Mouse (Mus musculus): Measurements from ENCODE around the gene Tmprss11c.
"Not testable (repeated sequence)": the region's sequence is repeated elsewhere in the genome, so short reads cannot be mapped to it uniquely, and the experiment has no call there.

Gene Tmprss11c

DNA sequence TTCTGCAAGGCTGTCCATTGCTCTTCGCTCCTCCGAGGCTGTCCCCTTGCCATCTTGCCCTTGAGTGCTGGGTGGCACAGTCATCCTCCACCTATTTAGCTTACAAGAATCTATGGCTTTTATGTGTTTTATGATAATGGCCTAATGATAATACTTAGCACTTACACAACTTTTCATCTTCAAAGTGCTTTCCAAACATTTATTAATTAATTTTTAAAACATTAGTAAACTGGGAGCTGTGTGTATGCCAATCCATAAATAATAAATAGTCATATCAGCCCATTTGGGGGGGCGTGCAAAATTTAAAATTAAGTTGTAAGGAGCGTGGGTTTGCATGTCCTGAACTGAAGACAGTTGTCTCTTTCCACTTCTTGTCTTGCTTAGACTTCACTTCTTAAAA, at the start of gene Tmprss11c:
TSS of gene Tmprss11c (minus strand) at position 101 of the 400 bp plus-strand sequence.
- no peak for DNase-seq (ENCODE audit: low spot score in 2 of 2)

GRCm38 (mm10) chr5:86318018-86318956, 29.2 kb upstream of the Tmprss11c start:
- not testable (repeated sequence) for DNase-seq (ENCODE audit: low spot score in 2 of 2)

- no peak for DNase-seq (ENCODE audit: low spot score in 2 of 2)
These were observed 17.0 kb upstream of the Tmprss11c start for GRCm38 (mm10) chr5:86306116-86306515.

DNA sequence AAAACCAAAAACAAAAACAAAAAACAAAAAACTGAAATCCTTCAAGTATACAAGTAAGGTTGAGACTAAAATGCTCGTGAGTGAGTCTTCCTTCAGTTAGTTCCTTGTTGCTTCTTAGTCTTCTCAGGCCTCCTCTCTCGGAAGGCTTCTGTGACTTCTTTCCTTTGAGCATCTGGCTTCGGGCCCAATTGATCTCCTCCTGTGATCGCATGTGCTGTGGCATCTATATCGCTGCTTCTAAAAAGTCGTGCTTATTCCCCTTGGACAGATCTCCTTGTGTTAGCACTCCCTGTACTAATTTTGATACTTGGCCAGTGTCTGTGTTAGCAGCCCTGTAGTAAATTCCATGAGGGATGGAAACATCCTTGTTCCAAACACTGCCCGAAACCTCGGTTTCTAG, 14.8 kb upstream of the Tmprss11c start:
- no peak for DNase-seq (ENCODE audit: low spot score in 2 of 2)

- peak in 1 of 2 experiments; percentile 26 for DNase-seq (ENCODE audit: low spot score in 2 of 2)
These were observed 42.5 kb downstream of the Tmprss11c start for GRCm38 (mm10) chr5:86246559-86246958.

- DNase-seq (ENCODE audit: low spot score in 2 of 2) = no peak
These were observed 44.2 kb downstream of the Tmprss11c start for GRCm38 (mm10) chr5:86244880-86245279.

DNA sequence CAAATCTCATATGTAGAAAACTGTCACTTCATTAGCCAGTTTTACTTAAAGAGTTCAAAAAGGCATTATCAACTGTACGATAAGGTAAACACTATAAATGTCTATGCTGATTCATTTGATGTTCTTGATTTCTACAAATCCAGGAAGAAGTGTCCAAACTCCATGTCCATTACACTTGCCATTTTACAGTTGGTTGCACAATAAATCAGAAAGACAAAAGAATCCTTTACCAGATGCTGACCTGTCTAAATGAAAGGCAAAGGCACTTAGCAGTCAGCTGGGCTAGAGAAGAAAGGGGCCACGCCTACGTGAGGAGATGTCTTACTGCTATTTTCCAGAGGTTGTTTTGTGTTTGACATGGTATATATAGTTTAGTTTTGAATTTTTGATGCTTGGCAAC, 44.8 kb downstream of the Tmprss11c start:
- no peak for DNase-seq (ENCODE audit: low spot score in 2 of 2)

GRCm38 (mm10) chr5:86227156-86227853, 61.8 kb downstream of the Tmprss11c start:
- no peak for DNase-seq (ENCODE audit: low spot score in 2 of 2)

GRCm38 (mm10) chr5:86197801-86198200, 91.3 kb downstream of the Tmprss11c start, which contains the start of gene Gnrhr:
Gnrhr (minus strand) TSS chr5:86197901.
- no peak for DNase-seq (ENCODE audit: low spot score in 2 of 2)

DNA sequence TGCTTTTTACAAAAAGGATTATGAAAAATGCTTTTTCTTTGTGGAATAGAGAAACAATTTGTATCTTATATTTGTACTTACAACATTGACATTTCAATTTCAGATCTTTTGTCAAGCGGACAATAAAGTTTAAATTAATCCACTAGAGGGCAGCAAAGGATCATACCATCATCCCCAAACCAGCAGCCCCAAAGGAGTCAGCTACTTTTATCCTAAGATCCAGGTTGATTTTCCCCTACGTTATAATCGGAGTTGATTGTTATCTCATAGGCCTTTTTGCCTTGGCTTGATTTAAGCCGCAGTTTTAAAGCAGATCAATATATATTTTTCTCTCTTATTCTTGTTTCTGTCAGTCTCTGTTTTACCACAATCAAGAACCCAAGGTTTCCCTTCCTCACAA, 97.8 kb downstream of the Tmprss11c start:
- DNase-seq (ENCODE audit: low spot score in 2 of 2) = no peak

- no peak for DNase-seq (ENCODE audit: low spot score in 2 of 2)
These were observed 98.3 kb downstream of the Tmprss11c start for GRCm38 (mm10) chr5:86190770-86191169.

- DNase-seq (ENCODE audit: low spot score in 2 of 2) = no peak
These were observed 98.8 kb downstream of the Tmprss11c start for GRCm38 (mm10) chr5:86190290-86190689.

- DNase-seq (ENCODE audit: low spot score in 2 of 2) = no peak
These were observed 101.7 kb downstream of the Tmprss11c start for GRCm38 (mm10) chr5:86187441-86187840.
